Mouse (Mus musculus): ENCODE measurements around the gene Trpm3. TPM values are rescaled to one million over a fixed set of nuclear protein-coding genes. Genes with fewer than 3 reads are reported as not detected.
A peak's percentile ranks its signal among the peaks of the same experiment; 100 is the strongest.

Gene Trpm3
- polyA plus RNA-seq, 1 experiment from 2014 or later, result 0.51 TPM

DNA sequence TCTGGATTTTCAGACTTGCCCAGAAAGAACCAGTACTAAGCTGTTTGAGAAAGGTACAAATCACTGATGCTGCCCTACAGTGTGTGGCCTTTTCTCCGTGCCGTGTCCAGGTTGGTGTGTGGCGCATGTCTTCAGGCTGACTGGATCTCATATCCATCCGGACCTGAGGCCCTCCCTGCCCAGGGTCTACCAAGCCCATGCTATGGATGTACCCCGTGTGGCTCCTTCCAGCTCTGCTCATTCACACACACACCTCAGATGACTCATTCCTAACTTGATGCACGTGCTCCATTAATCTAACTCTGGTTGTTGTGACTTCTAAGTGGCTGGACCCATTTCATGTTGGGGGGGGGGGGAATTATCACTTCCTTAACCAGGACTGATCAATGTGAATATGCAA lies 789.5 kb downstream of the Trpm3 start:
- TF ChIP-seq EP300 (IDR thresholded peaks at IDR 0.05) (no peak), CTCF (IDR thresholded peaks at IDR 0.05) (no peak)
- Histone ChIP-seq H3K27me3 (replicated peaks; ENCODE audit: insufficient read depth, low read length) (no peaks in the 10 kb centered on the region), H3K4me1 (ENCODE audit: insufficient read depth, low read depth, low read length) (peaks cover 7% of the 10 kb centered on the region; the same call in 1 of the 2 replicates), H3K27ac (ENCODE audit: low read length) (no peak overlapping the region), H3K9me3 (ENCODE audit: low read length) (no peaks in the 10 kb centered on the region), H3K36me3 (ENCODE audit: insufficient read depth, low read length) (no peaks in the 10 kb centered on the region), H3K9ac (replicated peaks; ENCODE audit: low read depth) (no peak overlapping the region), H3K4me2 (replicated peaks; ENCODE audit: low read depth, low read length) (no peak overlapping the region), H3K4me3 (ENCODE audit: low read depth, low read length) (no peak overlapping the region)
- WGBS, result 88% methylated on average over 6 of the region's 6 CpGs
- ATAC-seq, result no peak
- no peak for DNase-seq (ENCODE audit: low spot score)

DNA sequence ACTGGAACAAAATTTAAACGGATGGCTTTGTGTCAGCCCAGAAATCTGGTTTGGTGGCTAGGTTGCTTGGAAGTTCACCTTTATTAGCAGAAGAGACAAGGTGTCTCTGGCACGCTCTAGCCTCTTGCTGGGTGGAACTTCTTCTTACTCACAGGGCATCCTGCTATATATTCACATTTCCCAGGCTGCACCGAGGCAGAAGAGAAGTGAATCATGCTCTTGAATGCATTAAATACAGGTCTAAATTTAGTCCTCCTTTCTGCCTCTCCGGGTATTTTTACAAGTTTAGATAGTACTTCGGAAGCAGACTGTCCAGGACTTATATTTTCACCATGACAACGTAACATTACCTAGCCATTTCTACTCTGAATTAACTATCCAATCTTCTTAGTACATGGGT lies 790.9 kb downstream of the Trpm3 start:
- H3K4me3 ChIP-seq (ENCODE audit: low read depth, low read length), result no peak overlapping the region
- no peaks in the 10 kb centered on the region for H3K27me3 ChIP-seq (replicated peaks; ENCODE audit: insufficient read depth, low read length)
- DNase-seq (ENCODE audit: low spot score) (no peak), ATAC-seq (no peak)
- 87% methylated on average over 6 of the region's 6 CpGs for WGBS
- H3K9me3 ChIP-seq (ENCODE audit: low read length), result no peaks in the 10 kb centered on the region
- peaks cover 7% of the 10 kb centered on the region; the same call in 1 of the 2 replicates for H3K4me1 ChIP-seq (ENCODE audit: insufficient read depth, low read depth, low read length)
- H3K9ac ChIP-seq (replicated peaks; ENCODE audit: low read depth), result no peak overlapping the region
- TF ChIP-seq CTCF (IDR thresholded peaks at IDR 0.05), result no peak
- TF ChIP-seq EP300 (IDR thresholded peaks at IDR 0.05), result no peak
- H3K36me3 ChIP-seq (ENCODE audit: insufficient read depth, low read length), result no peaks in the 10 kb centered on the region
- H3K27ac ChIP-seq (ENCODE audit: low read length), result no peak overlapping the region
- no peak overlapping the region for H3K4me2 ChIP-seq (replicated peaks; ENCODE audit: low read depth, low read length)

DNA sequence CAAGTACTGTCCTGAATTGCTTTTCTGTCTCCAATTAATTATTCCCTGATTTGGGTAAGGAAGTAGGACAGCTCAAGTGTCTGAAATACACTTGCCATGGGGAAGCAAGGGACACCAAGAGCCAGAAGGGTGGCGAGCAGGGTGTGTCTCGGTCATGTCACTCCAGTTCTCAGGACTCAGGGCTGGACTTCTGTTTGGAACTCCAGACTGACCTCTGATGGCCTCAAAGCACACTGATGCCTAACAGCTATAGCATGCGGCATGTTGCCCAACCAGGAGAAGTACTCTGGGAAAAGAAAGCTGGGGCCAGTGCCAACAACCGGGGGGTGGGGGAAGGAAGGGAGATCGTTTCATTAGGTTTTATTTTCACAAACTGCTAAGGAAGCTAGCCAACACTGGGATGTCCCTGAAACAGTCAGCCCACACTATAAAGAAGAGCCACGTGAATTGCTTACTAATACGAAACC lies 791.6 kb downstream of the Trpm3 start:
- 22% methylated on average over 7 of the region's 7 CpGs for WGBS
- DNase-seq (ENCODE audit: low spot score), result peak; percentile 84
- no peak overlapping the region for H3K4me2 ChIP-seq (replicated peaks; ENCODE audit: low read depth, low read length)
- peak; percentile 48 for TF ChIP-seq CTCF (IDR thresholded peaks at IDR 0.05)
- TF ChIP-seq EP300 (IDR thresholded peaks at IDR 0.05), result no peak; the same call in 1 of the 2 replicates
- no peaks in the 10 kb centered on the region for H3K27me3 ChIP-seq (replicated peaks; ENCODE audit: insufficient read depth, low read length)
- no peak overlapping the region for H3K9ac ChIP-seq (replicated peaks; ENCODE audit: low read depth)
- H3K27ac ChIP-seq (ENCODE audit: low read length), result no peak overlapping the region; the same call in 1 of the 2 replicates
- peak; percentile 83 for ATAC-seq
- no peaks in the 10 kb centered on the region for H3K9me3 ChIP-seq (ENCODE audit: low read length)
- no peak overlapping the region for H3K4me3 ChIP-seq (ENCODE audit: low read depth, low read length)
- no peaks in the 10 kb centered on the region for H3K36me3 ChIP-seq (ENCODE audit: insufficient read depth, low read length)
- H3K4me1 ChIP-seq (ENCODE audit: insufficient read depth, low read depth, low read length), result peaks cover 7% of the 10 kb centered on the region; the same call in 1 of the 2 replicates

DNA sequence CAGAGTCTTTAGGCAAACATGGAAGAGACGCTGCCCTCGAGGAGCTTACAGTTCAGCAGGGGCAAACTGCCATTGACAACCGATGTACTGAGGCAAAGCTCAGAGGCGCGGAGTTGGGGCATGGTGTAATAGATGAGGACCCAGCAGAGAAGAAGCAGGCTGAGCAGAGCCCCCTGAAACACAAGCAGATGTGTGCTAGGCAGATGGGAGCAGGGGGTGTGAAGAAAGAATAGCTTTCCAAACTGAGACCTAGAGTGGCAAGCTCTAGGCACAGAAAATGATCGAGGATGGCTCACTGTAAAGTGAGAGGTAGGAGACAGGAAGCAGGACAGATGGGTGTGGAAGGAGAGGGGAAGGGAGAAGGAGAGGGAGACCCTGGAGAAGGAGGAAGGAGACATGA lies 792.2 kb downstream of the Trpm3 start:
- no peak for DNase-seq (ENCODE audit: low spot score)
- H3K9me3 ChIP-seq (ENCODE audit: low read length), result no peaks in the 10 kb centered on the region
- no peak for ATAC-seq
- H3K27me3 ChIP-seq (replicated peaks; ENCODE audit: insufficient read depth, low read length), result no peaks in the 10 kb centered on the region
- no peak overlapping the region for H3K4me2 ChIP-seq (replicated peaks; ENCODE audit: low read depth, low read length)
- H3K36me3 ChIP-seq (ENCODE audit: insufficient read depth, low read length), result no peaks in the 10 kb centered on the region
- TF ChIP-seq CTCF (IDR thresholded peaks at IDR 0.05), result no peak
- TF ChIP-seq EP300 (IDR thresholded peaks at IDR 0.05), result no peak
- H3K9ac ChIP-seq (replicated peaks; ENCODE audit: low read depth), result no peak overlapping the region
- no peak overlapping the region; the same call in 1 of the 2 replicates for H3K27ac ChIP-seq (ENCODE audit: low read length)
- no peak overlapping the region for H3K4me3 ChIP-seq (ENCODE audit: low read depth, low read length)
- peaks cover 7% of the 10 kb centered on the region; the same call in 1 of the 2 replicates for H3K4me1 ChIP-seq (ENCODE audit: insufficient read depth, low read depth, low read length)
- 63% methylated on average over 6 of the region's 6 CpGs for WGBS

DNA sequence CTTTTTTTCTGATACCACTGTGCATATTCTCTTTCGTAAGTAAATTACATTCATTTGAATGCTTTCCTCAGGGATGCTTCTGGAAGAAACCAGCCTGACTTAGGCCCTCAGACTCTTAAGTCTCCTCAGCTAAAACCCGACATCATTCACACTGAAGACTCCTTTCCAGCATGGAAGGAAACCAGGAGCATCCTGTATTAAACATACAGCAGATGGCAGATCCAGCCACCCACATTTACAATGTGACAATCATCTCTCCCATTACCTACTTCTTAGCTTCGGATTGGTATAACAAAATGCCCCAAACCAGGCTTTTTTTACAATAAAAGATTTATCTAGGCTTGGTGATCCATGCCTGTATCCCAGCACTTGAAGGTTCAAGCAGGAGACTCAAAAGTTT lies 796.2 kb downstream of the Trpm3 start:
- Histone ChIP-seq H3K9me3 (ENCODE audit: low read length) (no peaks in the 10 kb centered on the region), H3K27ac (ENCODE audit: low read length) (no peak overlapping the region), H3K4me3 (ENCODE audit: low read depth, low read length) (no peak overlapping the region), H3K9ac (replicated peaks; ENCODE audit: low read depth) (no peak overlapping the region), H3K27me3 (replicated peaks; ENCODE audit: insufficient read depth, low read length) (no peaks in the 10 kb centered on the region), H3K4me1 (ENCODE audit: insufficient read depth, low read depth, low read length) (peaks cover 7% of the 10 kb centered on the region; the same call in 1 of the 2 replicates), H3K36me3 (ENCODE audit: insufficient read depth, low read length) (no peaks in the 10 kb centered on the region), H3K4me2 (replicated peaks; ENCODE audit: low read depth, low read length) (no peak overlapping the region)
- TF ChIP-seq CTCF (IDR thresholded peaks at IDR 0.05) (no peak), EP300 (IDR thresholded peaks at IDR 0.05) (no peak)
- WGBS, result 76% methylated on average over 3 of the region's 3 CpGs
- DNase-seq (ENCODE audit: low spot score) (no peak), ATAC-seq (no peak)

DNA sequence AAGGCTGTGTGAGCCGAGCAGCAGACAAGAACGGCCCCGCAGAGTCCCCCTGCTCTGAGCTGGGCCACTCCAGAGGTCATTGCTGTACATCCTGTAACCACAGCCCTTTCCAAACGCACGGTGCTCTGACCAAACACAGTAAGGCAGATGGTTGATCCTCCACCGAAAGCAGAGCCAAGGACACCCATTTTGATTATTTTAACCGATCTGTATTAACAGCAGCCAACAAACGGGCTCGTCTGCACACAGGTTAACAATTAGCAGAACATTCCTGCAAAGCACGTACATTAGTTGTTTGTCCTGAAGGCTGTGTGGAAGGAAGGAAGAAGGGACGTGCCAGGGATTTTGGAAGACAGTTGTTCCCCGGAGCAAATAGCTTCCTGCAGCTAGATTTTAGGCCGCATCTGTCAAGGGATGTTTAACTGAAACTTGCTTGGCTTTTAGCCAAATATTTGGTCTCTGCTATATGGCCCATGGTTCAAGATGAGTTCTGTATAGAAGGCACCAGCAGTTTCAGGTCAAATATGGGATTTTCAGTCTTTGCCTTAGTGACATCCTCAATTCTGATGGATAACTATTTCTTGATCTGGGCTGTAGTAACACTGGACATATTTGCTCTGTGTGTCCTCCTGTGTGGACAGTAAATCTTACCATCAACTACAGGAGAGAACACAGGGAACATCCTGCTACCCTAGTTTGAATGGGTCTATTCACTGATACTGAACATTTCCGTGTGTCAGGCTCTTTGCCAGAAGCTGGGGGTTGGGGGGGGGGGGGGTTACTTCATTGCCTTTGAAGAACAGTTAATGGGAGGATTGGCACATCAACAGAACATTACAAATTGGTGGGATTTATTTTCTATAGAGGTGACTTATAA lies 800.2 kb downstream of the Trpm3 start:
- 24% methylated on average over 14 of the region's 14 CpGs for WGBS
- Histone ChIP-seq H3K9ac (replicated peaks; ENCODE audit: low read depth) (no peak overlapping the region), H3K4me3 (ENCODE audit: low read depth, low read length) (no peak overlapping the region), H3K4me2 (replicated peaks; ENCODE audit: low read depth, low read length) (no peak overlapping the region), H3K4me1 (ENCODE audit: insufficient read depth, low read depth, low read length) (0 out of 2 replicates have a peak, but pooled peaks cover 3% of the 10 kb centered on the region), H3K9me3 (ENCODE audit: low read length) (no peaks in the 10 kb centered on the region), H3K36me3 (ENCODE audit: insufficient read depth, low read length) (no peaks in the 10 kb centered on the region), H3K27me3 (replicated peaks; ENCODE audit: insufficient read depth, low read length) (no peaks in the 10 kb centered on the region), H3K27ac (ENCODE audit: low read length) (peak overlapping the region; percentile 9; the same call in 1 of the 2 replicates)
- no peak for DNase-seq (ENCODE audit: low spot score)
- ATAC-seq, result peak; percentile 25
- no peak for TF ChIP-seq EP300 (IDR thresholded peaks at IDR 0.05)
- TF ChIP-seq CTCF (IDR thresholded peaks at IDR 0.05), result no peak

All from lung, postnatal 0 days (tissue).